Mouse (Mus musculus): ENCODE measurements around the gene Gm49450. TPM values are rescaled to one million over a fixed set of nuclear protein-coding genes. Genes with fewer than 3 reads are reported as not detected.
"Not testable (repeated sequence)": the region's sequence is repeated elsewhere in the genome, so short reads cannot be mapped to it uniquely, and the experiment has no call there.

Gene Gm49450
- total and polyA plus RNA-seq, 2 experiments from 2014 or later, result 1,797 TPM; not detected in 1

GRCm38 (mm10) chr15:98973015-98973614, 19.8 kb upstream of the Gm49450 start:
- H3K36me3 ChIP-seq (ENCODE audit: insufficient read depth, low read length), result no peaks in the 10 kb centered on the region
- no peak overlapping the region for H3K4me3 ChIP-seq (ENCODE audit: low read depth, low read length)
- DNase-seq (ENCODE audit: low spot score) (no peak), ATAC-seq (ENCODE audit: low FRiP score) (no peak)
- no peak for TF ChIP-seq CTCF (IDR thresholded peaks at IDR 0.05)
- WGBS, result 68% methylated on average over 9 of the region's 9 CpGs
- H3K27me3 ChIP-seq (ENCODE audit: insufficient read depth, low read length), result no peaks in the 10 kb centered on the region
- H3K9me3 ChIP-seq (ENCODE audit: low read length), result no peaks in the 10 kb centered on the region
- H3K27ac ChIP-seq (ENCODE audit: low read depth, low read length), result peak overlapping the region; percentile 96
- H3K4me1 ChIP-seq (ENCODE audit: insufficient read depth, low read length), result peaks cover 26% of the 10 kb centered on the region
- H3K4me2 ChIP-seq (ENCODE audit: low read depth, low read length, poor library complexity, severe bottlenecking), result no peak overlapping the region
- H3K9ac ChIP-seq (replicated peaks; ENCODE audit: low read length, poor library complexity, severe bottlenecking), result no peak overlapping the region

GRCm38 (mm10) chr15:98971576-98972320, 18.4 kb upstream of the Gm49450 start:
- H3K9ac ChIP-seq (replicated peaks; ENCODE audit: low read length, poor library complexity, severe bottlenecking), result peak overlapping the region; percentile 50
- WGBS, result 34% methylated on average over 14 of the region's 15 CpGs
- peak overlapping the region; percentile 96 for H3K27ac ChIP-seq (ENCODE audit: low read depth, low read length)
- H3K27me3 ChIP-seq (ENCODE audit: insufficient read depth, low read length); H3K9me3 ChIP-seq (ENCODE audit: low read length); H3K36me3 ChIP-seq (ENCODE audit: insufficient read depth, low read length): not testable (repeated sequence)
- peak overlapping the region; percentile 16 for H3K4me3 ChIP-seq (ENCODE audit: low read depth, low read length)
- peaks cover 18% of the 10 kb centered on the region for H3K4me1 ChIP-seq (ENCODE audit: insufficient read depth, low read length)
- ATAC-seq (ENCODE audit: low FRiP score) (peak; percentile 57), DNase-seq (ENCODE audit: low spot score) (peak; percentile 48)
- peak overlapping the region; percentile 52 for H3K4me2 ChIP-seq (ENCODE audit: low read depth, low read length, poor library complexity, severe bottlenecking)

- Histone ChIP-seq H3K4me3 (ENCODE audit: low read depth, low read length) (peak overlapping the region; percentile 16), H3K27me3 (ENCODE audit: insufficient read depth, low read length) (no peaks in the 10 kb centered on the region), H3K9me3 (ENCODE audit: low read length) (no peaks in the 10 kb centered on the region), H3K27ac (ENCODE audit: low read depth, low read length) (peak overlapping the region; percentile 96), H3K9ac (replicated peaks; ENCODE audit: low read length, poor library complexity, severe bottlenecking) (peak overlapping the region; percentile 50), H3K4me2 (ENCODE audit: low read depth, low read length, poor library complexity, severe bottlenecking) (peak overlapping the region; percentile 52), H3K36me3 (ENCODE audit: insufficient read depth, low read length) (no peaks in the 10 kb centered on the region), H3K4me1 (ENCODE audit: insufficient read depth, low read length) (peaks cover 16% of the 10 kb centered on the region)
- ATAC-seq (ENCODE audit: low FRiP score), result peak; percentile 76
- WGBS, result 7% methylated on average over 4 of the region's 4 CpGs
- TF ChIP-seq CTCF (IDR thresholded peaks at IDR 0.05), result no peak; the same call in 1 of the 2 replicates
- DNase-seq (ENCODE audit: low spot score), result peak; percentile 96
These were observed 17.8 kb upstream of the Gm49450 start for GRCm38 (mm10) chr15:98971111-98971510.

- 2% methylated on average over 16 of the region's 16 CpGs for WGBS
- Histone ChIP-seq H3K4me1 (ENCODE audit: insufficient read depth, low read length) (peaks cover 16% of the 10 kb centered on the region), H3K4me2 (ENCODE audit: low read depth, low read length, poor library complexity, severe bottlenecking) (peak overlapping the region; percentile 21), H3K27me3 (ENCODE audit: insufficient read depth, low read length) (no peaks in the 10 kb centered on the region), H3K27ac (ENCODE audit: low read depth, low read length) (peak overlapping the region; percentile 96), H3K9me3 (ENCODE audit: low read length) (no peaks in the 10 kb centered on the region), H3K4me3 (ENCODE audit: low read depth, low read length) (no peak overlapping the region), H3K36me3 (ENCODE audit: insufficient read depth, low read length) (no peaks in the 10 kb centered on the region), H3K9ac (replicated peaks; ENCODE audit: low read length, poor library complexity, severe bottlenecking) (peak overlapping the region; percentile 20; the same call in 1 of the 2 replicates)
- no peak for TF ChIP-seq CTCF (IDR thresholded peaks at IDR 0.05)
- DNase-seq (ENCODE audit: low spot score), result peak; percentile 52
- no peak for ATAC-seq (ENCODE audit: low FRiP score)
These were observed 16.2 kb upstream of the Gm49450 start for GRCm38 (mm10) chr15:98969372-98970101.

GRCm38 (mm10) chr15:98968701-98969371, 15.5 kb upstream of the Gm49450 start:
- Histone ChIP-seq H3K9ac (replicated peaks; ENCODE audit: low read length, poor library complexity, severe bottlenecking) (peak overlapping the region; percentile 20; the same call in 1 of the 2 replicates), H3K27ac (ENCODE audit: low read depth, low read length) (peak overlapping the region; percentile 96), H3K27me3 (ENCODE audit: insufficient read depth, low read length) (no peaks in the 10 kb centered on the region), H3K4me3 (ENCODE audit: low read depth, low read length) (0 out of 2 replicates have a peak overlapping the region, but pooled peaks have one; percentile 0), H3K4me1 (ENCODE audit: insufficient read depth, low read length) (peaks cover 16% of the 10 kb centered on the region), H3K4me2 (ENCODE audit: low read depth, low read length, poor library complexity, severe bottlenecking) (peak overlapping the region; percentile 21), H3K9me3 (ENCODE audit: low read length) (no peaks in the 10 kb centered on the region), H3K36me3 (ENCODE audit: insufficient read depth, low read length) (no peaks in the 10 kb centered on the region)
- peak; percentile 75 for ATAC-seq (ENCODE audit: low FRiP score)
- TF ChIP-seq CTCF (IDR thresholded peaks at IDR 0.05), result no peak
- 4% methylated on average over 12 of the region's 12 CpGs for WGBS
- DNase-seq (ENCODE audit: low spot score), result peak; percentile 96
